Mouse (Mus musculus): ENCODE measurements around the gene Pip5k1b. TPM values are rescaled to one million over a fixed set of nuclear protein-coding genes. Genes with fewer than 3 reads are reported as not detected.

Gene Pip5k1b
- polyA plus RNA-seq (2011; ENCODE audit: insufficient read length, low read depth, missing spikeins): not detected in 2 replicates

GRCm38 (mm10) chr19:24555466-24555903 lies at the start of gene Pip5k1b:
Gene Pip5k1b, minus strand, starts transcription at chr19:24555872.
- Histone ChIP-seq H3K27ac (ENCODE audit: insufficient read depth, low read length) (no peak within 1 kb of the TSS), H3K4me3 (ENCODE audit: insufficient read depth, low read length) (peak within 1 kb of the TSS; percentile 55), H3K4me1 (ENCODE audit: control insufficient read depth, insufficient read depth, low read length) (peaks cover 3% of the 10 kb centered on the region; the same call in 1 of the 2 replicates)
- TF ChIP-seq POLR2A (IDR thresholded peaks at IDR 0.05; ENCODE audit: low read depth, low read length) (no peak), CTCF (IDR thresholded peaks at IDR 0.05; ENCODE audit: borderline replicate concordance, insufficient read depth, low read length) (no peak)

- TF ChIP-seq POLR2A (IDR thresholded peaks at IDR 0.05; ENCODE audit: low read depth, low read length): no peak
- no peak for TF ChIP-seq CTCF (IDR thresholded peaks at IDR 0.05; ENCODE audit: borderline replicate concordance, insufficient read depth, low read length)
- Histone ChIP-seq H3K27ac (ENCODE audit: insufficient read depth, low read length) (no peak overlapping the region), H3K4me1 (ENCODE audit: control insufficient read depth, insufficient read depth, low read length) (no peaks in the 10 kb centered on the region), H3K4me3 (ENCODE audit: insufficient read depth, low read length) (no peak overlapping the region)
These were observed 48.4 kb upstream of the Pip5k1b start for GRCm38 (mm10) chr19:24604105-24604504.

GRCm38 (mm10) chr19:24603431-24603830 lies 47.8 kb upstream of the Pip5k1b start:
- TF ChIP-seq CTCF (IDR thresholded peaks at IDR 0.05; ENCODE audit: borderline replicate concordance, insufficient read depth, low read length) (no peak), POLR2A (IDR thresholded peaks at IDR 0.05; ENCODE audit: low read depth, low read length) (no peak)
- Histone ChIP-seq H3K4me3 (ENCODE audit: insufficient read depth, low read length) (no peak overlapping the region), H3K27ac (ENCODE audit: insufficient read depth, low read length) (no peak overlapping the region), H3K4me1 (ENCODE audit: control insufficient read depth, insufficient read depth, low read length) (no peaks in the 10 kb centered on the region)

GRCm38 (mm10) chr19:24586726-24587125 lies 31.1 kb upstream of the Pip5k1b start:
- TF ChIP-seq CTCF (IDR thresholded peaks at IDR 0.05; ENCODE audit: borderline replicate concordance, insufficient read depth, low read length) (no peak), POLR2A (IDR thresholded peaks at IDR 0.05; ENCODE audit: low read depth, low read length) (no peak)
- H3K4me3 ChIP-seq (ENCODE audit: insufficient read depth, low read length): no peak overlapping the region
- H3K4me1 ChIP-seq (ENCODE audit: control insufficient read depth, insufficient read depth, low read length): no peaks in the 10 kb centered on the region
- H3K27ac ChIP-seq (ENCODE audit: insufficient read depth, low read length): no peak overlapping the region

GRCm38 (mm10) chr19:24585171-24585570 lies 29.5 kb upstream of the Pip5k1b start:
- Histone ChIP-seq H3K4me3 (ENCODE audit: insufficient read depth, low read length) (no peak overlapping the region), H3K27ac (ENCODE audit: insufficient read depth, low read length) (no peak overlapping the region), H3K4me1 (ENCODE audit: control insufficient read depth, insufficient read depth, low read length) (no peaks in the 10 kb centered on the region)
- TF ChIP-seq CTCF (IDR thresholded peaks at IDR 0.05; ENCODE audit: borderline replicate concordance, insufficient read depth, low read length) (no peak), POLR2A (IDR thresholded peaks at IDR 0.05; ENCODE audit: low read depth, low read length) (no peak)

GRCm38 (mm10) chr19:24583956-24584355 lies 28.3 kb upstream of the Pip5k1b start:
- Histone ChIP-seq H3K4me1 (ENCODE audit: control insufficient read depth, insufficient read depth, low read length) (no peaks in the 10 kb centered on the region), H3K4me3 (ENCODE audit: insufficient read depth, low read length) (no peak overlapping the region), H3K27ac (ENCODE audit: insufficient read depth, low read length) (no peak overlapping the region)
- TF ChIP-seq CTCF (IDR thresholded peaks at IDR 0.05; ENCODE audit: borderline replicate concordance, insufficient read depth, low read length) (no peak), POLR2A (IDR thresholded peaks at IDR 0.05; ENCODE audit: low read depth, low read length) (no peak)

- H3K4me1 ChIP-seq (ENCODE audit: control insufficient read depth, insufficient read depth, low read length): no peaks in the 10 kb centered on the region
- no peak overlapping the region for H3K27ac ChIP-seq (ENCODE audit: insufficient read depth, low read length)
- TF ChIP-seq POLR2A (IDR thresholded peaks at IDR 0.05; ENCODE audit: low read depth, low read length): no peak
- no peak for TF ChIP-seq CTCF (IDR thresholded peaks at IDR 0.05; ENCODE audit: borderline replicate concordance, insufficient read depth, low read length)
- H3K4me3 ChIP-seq (ENCODE audit: insufficient read depth, low read length): no peak overlapping the region
These were observed 20.5 kb upstream of the Pip5k1b start for GRCm38 (mm10) chr19:24576125-24576524.

- TF ChIP-seq CTCF (IDR thresholded peaks at IDR 0.05; ENCODE audit: borderline replicate concordance, insufficient read depth, low read length) (no peak), POLR2A (IDR thresholded peaks at IDR 0.05; ENCODE audit: low read depth, low read length) (no peak)
- Histone ChIP-seq H3K27ac (ENCODE audit: insufficient read depth, low read length) (no peak overlapping the region), H3K4me1 (ENCODE audit: control insufficient read depth, insufficient read depth, low read length) (no peaks in the 10 kb centered on the region), H3K4me3 (ENCODE audit: insufficient read depth, low read length) (no peak overlapping the region)
These were observed 16.1 kb upstream of the Pip5k1b start for GRCm38 (mm10) chr19:24571756-24572181.

- no peak for TF ChIP-seq CTCF (IDR thresholded peaks at IDR 0.05; ENCODE audit: borderline replicate concordance, insufficient read depth, low read length)
- no peak for TF ChIP-seq POLR2A (IDR thresholded peaks at IDR 0.05; ENCODE audit: low read depth, low read length)
- no peak overlapping the region for H3K27ac ChIP-seq (ENCODE audit: insufficient read depth, low read length)
- no peaks in the 10 kb centered on the region for H3K4me1 ChIP-seq (ENCODE audit: control insufficient read depth, insufficient read depth, low read length)
- H3K4me3 ChIP-seq (ENCODE audit: insufficient read depth, low read length): no peak overlapping the region
These were observed 15.3 kb upstream of the Pip5k1b start for GRCm38 (mm10) chr19:24570969-24571368.

GRCm38 (mm10) chr19:24557456-24557855 lies 1.8 kb upstream of the Pip5k1b start:
- TF ChIP-seq CTCF (IDR thresholded peaks at IDR 0.05; ENCODE audit: borderline replicate concordance, insufficient read depth, low read length): 0 out of 2 replicates have a peak, but pooled peaks have one; percentile 17
- TF ChIP-seq POLR2A (IDR thresholded peaks at IDR 0.05; ENCODE audit: low read depth, low read length): no peak
- no peak overlapping the region for H3K27ac ChIP-seq (ENCODE audit: insufficient read depth, low read length)
- H3K4me1 ChIP-seq (ENCODE audit: control insufficient read depth, insufficient read depth, low read length): peaks cover 3% of the 10 kb centered on the region; the same call in 1 of the 2 replicates
- no peak overlapping the region for H3K4me3 ChIP-seq (ENCODE audit: insufficient read depth, low read length)
